Mouse (Mus musculus) liver, postnatal 0 days (tissue): ENCODE measurements at regions not wholly inside any gene's neighbourhood (a gene's known extent, or its start where the extent isn't known, plus 50 kb on each side); places are given as distances from the start of the nearest gene placed in this dataset.

Experiments
- CTCF ChIP-seq: sonication (generic); IDR thresholded peaks from 2 replicates; pipeline ENCODE4 v1.5.1; 2016; ENCODE audit warnings: antibody characterized with exemption, low read depth
- EP300 ChIP-seq: IDR thresholded peaks from 2 replicates; pipeline ENCODE4 v1.6.1; 2016; ENCODE audit warnings: antibody characterized with exemption, low read depth, mild to moderate bottlenecking

- TF ChIP-seq CTCF (no peak), EP300 (no peak)
These were observed 339.0 kb downstream of the Agtpbp1 start for GRCm38 (mm10) chr13:59246070-59246469.
